Mouse (Mus musculus): ENCODE results near the gene Psmf1.

Psmf1 gene

DNA sequence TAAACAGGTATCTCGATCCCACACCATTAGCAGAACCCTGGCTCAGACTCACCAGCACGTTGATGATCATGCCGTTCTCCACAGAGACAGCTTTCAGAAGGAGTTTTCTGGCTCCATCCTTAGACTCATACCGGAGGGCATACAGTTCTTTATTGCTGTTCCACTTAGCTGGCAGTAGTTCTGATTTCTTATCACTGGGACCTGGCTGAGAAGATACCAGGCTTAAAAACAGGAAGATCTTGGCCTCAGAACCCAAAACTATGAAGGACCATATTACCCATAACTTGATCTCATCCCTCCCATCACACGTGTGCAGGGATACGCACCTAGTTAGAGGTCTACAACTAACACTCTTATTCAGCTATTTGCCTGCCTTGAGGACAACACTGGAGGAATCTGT is 8.6 kb downstream of the Psmf1 start:
- DNase-seq (ENCODE audit: low read depth, low spot score) = no peak

DNA sequence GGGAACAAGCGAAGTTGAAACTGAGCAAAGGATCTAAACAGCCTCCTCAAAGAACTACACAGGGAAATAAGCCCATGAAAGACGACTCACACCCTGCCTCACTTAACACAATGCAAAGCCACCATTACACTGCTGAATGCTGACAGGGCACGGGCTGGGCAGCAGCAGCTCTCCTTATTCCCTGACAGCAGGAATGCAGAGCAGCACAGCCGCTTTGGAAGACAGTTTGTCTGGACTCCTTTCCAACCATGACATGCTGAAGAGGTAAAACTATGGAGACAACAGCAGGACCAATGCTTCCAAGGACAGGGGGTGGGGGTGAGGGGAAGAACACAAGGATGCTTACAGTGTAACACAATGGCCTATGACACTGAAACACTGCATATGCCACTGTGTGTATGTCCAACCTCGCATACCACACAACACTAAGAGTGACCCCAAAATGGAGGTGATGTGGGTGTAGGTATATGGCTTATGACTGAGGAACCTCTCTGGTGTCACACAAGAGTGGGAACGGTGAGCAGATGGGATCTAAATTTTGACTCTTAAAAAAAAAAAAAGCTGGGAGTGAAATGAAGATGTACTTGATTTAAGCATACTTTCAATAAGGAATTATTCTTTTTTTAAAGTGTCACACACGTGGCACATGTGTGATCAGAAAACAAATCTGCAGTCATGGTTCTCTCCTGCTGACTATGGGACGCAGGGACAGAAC is 10.7 kb downstream of the Psmf1 start:
- DNase-seq (ENCODE audit: low read depth, low spot score) = no peak

DNA sequence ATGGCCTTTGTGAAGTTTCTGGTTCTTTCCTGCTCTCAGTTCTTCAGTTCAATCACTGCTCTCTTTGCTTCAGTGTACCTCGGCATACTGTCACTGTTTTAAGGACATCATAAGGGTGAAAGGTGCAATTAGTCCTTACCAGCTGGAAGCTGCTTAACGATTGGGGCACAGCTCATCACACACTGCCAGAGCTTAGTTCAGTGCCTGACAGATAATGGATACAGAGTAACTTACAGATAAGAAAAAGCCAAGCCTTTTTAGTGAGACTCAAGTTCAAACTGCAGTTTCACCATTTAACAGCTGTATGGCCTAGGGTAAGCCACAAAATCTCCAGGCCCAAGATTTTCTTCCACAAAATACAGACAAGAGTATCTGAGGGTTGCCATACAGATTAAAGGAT is 19.9 kb downstream of the Psmf1 start:
- no peak for DNase-seq (ENCODE audit: low read depth, low spot score)

DNA sequence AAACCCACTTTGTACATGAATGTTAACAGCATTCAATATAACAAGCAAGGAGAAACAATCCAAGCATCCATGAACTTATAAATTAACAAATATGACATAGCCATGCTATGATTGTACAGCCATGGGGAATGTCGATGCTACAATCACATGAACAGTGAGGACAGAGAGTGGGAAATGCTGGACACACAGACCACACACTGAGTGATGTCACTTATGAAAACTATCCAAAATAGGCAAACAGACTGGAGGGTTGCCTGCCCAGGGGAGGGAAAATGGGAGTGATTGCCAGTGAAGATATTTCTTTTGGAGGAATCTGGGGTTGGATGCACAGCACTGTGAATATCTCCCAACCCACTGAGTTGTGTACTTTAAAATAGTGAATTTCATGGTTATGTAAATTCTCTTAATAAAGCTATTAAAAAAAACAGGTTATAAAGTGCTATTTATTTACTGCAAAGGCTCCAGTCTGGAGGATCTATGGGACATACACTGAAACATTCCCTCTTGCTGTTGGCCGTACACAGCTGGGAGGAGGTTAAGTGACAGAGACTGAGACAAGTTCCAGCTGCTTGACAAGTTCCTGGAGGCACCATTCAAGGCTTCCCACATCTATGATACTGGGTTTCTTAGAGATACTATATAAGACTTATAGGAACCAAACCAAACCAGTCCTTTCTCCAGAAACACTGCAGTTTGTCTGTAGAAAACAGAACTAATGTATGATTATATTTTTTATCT is 27.5 kb downstream of the Psmf1 start:
- DNase-seq (ENCODE audit: low read depth, low spot score) = no peak

DNA sequence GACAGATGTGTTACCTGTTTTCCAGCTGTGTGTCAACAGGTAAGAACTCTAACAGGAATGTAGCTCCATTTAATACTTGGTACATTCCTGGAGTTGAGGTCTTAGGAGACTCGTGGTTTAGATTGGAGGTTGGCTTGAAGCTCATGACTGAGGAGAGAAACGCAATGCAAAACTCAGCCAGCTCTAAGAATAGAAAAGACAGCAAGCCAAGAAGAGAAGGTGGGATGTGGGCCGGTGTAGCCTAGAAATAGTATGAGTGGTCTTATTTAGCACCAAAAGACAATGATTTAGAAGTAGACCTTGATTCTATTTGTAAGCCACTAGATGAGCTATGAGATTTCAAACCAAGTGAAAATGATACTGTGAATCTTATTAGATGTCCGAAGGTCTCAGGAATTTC is 28.5 kb downstream of the Psmf1 start:
- DNase-seq (ENCODE audit: low read depth, low spot score) = no peak

DNA sequence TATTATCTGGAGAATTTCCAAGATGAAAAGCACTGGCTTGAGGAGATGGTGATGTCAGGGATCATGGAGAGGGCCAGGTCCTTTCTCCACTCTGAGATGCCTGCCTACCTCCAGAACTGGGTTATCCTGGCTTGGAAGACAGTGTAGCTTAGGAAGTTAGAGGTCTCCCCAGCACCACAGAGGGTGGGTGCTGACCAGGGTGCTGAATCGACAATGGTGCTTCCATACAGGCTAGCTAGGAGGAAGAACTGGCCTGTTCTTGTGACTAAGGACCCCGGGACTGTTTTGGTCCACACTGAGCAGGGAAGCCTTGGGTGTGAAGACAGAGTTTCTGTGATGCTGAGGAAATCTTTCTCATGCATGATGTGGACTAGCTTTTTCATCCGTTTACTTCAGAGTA is 31.3 kb downstream of the Psmf1 start:
- DNase-seq (ENCODE audit: low read depth, low spot score) = peak; percentile 62

DNA sequence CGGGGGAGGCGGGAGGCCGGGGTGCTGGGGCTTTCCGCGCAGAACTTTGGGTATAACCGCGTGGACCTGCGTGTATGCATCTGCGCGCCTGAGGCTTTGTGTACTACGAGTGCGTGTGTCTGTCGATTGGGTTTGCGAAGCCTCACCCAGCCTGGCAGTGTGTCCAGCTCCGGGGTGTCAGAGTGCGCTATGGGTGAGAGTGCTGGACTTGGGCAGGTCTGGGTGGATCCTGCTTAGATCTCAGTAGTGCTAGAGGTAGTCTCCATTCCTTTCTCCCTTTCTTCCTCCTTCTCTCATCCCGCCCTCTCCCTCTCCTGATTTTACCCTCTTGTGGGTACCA is 41.2 kb downstream of the Psmf1 start:
- peak; percentile 24 for DNase-seq (ENCODE audit: low read depth, low spot score)

DNA sequence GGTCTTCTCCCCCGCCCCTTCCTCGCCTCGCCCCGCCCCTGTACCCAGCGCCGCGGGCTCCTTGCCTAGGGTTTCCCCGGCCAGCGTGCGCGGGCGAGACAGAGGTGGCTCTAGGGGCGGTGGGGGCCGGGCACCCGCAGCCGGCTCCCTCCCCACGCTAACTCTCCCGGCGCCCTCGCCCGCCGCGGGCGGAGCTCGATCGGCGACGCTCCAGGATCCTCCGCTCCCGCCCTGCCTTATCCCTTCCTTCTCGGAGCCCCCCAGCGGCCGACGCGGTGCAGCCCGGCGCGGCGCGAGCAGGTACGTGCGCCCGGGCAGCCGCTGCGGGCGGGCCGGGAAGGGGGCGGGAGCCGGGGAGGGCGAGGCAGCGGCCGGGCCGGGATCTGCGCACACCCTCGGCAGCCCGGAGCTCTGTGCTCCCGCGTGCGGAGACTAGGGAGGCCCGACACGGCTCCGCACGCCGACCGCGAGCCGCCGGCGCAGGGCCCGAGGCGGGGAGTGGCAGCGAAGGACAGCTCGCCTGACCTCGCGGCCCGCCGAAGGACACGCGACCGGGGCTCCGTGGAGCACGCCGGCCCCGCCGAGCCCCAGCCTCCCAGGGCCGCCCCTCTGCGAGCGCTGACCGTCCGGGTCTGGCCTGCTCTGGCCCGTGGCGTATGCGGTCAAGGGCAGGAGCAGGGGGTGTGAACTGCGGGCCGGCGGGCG is 41.7 kb downstream of the Psmf1 start:
- peak; percentile 60 for DNase-seq (ENCODE audit: low read depth, low spot score)

DNA sequence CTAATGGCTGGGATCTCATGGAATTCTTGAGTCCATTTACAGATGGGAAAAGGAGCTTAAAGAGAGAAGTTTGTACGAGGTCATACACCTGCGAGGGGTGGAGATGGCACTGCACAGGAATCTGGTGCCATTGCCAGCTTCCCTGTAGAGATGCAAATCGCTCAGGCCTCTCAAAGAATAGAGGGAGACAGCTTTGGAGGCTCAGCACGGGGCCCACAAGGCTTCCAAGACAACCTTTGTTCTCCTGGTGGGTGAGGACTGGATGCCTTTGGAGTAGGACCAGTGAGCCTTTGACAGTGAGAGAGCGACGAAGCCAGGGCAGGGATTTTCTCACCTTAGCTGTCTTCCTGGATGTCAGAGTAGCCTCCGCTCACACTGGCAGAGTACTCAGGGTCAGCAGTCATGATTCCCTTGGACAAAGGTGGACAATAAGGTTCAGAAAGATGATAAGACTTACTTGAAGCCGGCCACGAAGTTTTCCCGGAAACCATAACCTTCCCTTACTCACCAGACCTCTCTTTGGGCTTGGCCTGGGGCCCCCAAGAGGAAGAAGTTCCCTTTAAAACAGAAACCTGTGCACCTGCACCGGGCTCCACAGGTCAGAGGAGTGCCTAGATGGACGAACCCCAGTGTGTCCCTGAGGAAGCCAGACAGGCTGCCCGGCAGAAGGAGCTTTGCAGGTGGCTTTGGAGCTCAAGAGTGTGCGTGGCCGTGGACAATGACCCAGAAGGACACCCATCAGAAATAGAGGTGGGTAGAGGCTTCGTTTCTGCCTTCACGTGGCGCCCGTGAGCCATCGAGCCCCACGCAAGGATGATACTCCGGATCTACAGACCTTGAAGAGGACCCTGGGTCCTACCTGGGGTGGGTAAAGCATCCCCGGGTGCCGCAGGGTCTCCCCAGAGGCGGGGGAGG is 42.5 kb downstream of the Psmf1 start, which contains the start of gene Tmem74b:
TSS of gene Tmem74b (plus strand) at position 778 of the 915 bp plus-strand sequence.
- no peak for DNase-seq (ENCODE audit: low read depth, low spot score)

DNA sequence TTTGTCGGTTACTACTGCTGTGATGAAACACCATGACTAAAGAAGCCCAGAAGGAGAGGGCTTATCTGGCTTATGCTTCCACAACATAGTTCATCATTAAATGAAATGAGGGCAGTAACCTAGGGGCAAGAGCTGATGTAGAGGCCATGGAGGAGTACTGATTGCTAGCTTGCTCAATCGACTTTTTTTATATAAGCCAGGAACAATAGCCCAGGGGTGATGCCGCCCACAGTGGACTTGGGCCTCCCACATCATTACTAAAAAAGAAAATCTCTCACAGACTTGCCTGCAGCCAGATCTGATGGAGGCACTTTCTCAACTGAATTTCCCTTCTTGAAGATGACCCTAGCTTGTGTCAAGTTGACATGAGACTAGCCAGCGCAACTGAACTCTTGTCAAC is 61.0 kb downstream of the Psmf1 start:
- DNase-seq (ENCODE audit: low read depth, low spot score) = no peak

DNA sequence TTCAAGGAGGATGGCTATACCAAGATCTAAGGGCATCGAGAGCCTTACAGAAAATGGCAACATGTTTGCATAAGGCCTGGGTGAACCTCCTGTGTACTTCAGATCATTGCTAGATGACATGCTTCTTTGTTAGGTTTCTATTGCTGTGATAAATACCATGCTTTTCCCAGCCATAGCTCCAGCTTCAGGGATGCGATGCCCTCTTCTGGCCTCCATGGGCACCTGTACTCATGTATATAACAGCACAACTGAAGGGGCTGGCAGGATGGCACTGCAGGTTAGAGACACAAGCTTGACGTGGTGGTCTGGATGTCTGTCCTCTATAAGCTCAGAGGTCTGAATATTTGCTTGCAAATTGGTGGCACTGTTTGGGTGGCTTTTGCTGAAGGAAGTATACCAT is 61.6 kb downstream of the Psmf1 start:
- peak; percentile 42 for DNase-seq (ENCODE audit: low read depth, low spot score)

DNA sequence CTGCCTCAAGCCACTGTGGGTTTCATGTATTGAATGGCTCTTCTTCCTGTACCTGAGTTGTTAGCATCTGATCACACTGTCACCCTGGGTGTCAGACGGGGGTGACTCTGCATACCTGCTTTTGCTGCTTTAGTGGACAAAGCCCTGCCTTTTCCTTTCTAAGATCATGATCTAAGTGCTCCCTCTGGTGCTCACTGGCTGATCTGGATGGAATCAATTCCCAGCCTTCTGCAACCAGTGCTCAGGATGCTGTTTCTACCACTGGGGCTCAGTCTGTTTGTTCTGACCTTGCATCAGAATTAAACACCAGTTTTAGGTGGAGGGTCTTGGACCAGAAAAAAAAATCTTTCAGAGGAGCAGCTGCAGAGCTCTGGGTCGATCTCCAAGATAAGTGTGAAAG is 67.8 kb downstream of the Psmf1 start:
- DNase-seq (ENCODE audit: low read depth, low spot score) = no peak

DNA sequence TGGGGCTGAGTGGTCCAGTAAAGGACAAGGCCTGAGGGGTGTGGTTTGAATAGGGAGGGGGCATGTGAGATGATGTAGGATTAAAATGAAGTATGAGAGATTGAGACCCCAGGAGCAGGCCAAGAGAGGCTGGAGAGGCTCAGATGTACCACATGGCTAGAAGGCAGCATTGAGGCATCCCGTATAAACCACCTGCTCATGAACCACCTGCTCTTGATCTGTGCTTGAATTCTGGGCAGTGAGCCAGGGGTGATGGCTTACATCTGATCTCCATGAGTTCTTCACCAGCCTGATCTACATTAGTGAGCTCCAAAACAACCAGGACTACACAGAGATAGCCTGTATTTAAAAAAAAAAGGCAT is 73.0 kb downstream of the Psmf1 start:
- DNase-seq (ENCODE audit: low read depth, low spot score) = no peak

DNA sequence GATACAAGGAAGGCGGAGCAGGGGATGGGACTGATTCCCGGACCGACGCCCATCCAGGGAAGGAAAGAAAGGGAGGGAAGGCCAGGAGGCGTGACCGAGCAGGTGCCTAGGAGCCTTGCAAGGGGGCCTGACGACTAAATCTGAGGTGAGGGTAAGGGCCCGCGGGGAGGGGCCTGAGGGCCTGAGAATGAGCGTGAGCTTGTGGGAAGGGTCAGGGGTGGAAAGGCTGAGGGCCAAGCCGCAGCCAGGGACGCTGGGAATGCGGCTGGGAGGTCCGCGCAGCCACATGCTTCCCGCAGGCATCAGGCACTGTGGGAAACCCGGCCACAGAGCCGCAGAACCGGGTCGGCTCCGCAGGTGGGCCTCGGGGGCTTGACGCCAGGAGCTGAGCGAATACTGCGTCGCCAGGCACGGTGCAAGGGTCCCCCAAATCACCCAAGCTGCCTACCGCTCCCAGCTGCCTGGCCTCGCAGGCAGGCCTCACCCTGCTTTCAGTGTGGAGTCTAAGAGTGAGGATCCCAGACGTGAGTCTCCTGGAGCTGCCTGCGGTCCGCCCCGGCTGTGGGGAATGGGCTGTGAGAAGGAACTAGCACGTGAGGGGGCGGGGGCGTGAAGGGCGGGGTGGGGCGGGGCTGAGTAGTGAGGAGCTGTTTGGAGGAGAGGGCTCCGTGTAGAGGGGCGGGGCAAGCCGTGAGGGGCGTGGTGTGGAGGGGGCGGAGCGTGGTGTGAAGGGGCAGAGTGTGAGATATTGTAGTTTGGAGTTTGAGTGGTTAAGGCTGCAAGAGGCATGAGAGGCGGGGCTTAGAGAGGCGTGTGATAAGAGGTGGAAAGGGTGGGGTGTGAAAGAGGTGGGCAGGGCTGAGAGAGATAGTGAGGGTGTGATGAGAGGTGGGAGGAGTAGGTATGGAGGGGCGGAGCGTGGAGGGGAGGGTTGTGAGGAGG is 73.7 kb downstream of the Psmf1 start:
- no peak for DNase-seq (ENCODE audit: low read depth, low spot score)

DNA sequence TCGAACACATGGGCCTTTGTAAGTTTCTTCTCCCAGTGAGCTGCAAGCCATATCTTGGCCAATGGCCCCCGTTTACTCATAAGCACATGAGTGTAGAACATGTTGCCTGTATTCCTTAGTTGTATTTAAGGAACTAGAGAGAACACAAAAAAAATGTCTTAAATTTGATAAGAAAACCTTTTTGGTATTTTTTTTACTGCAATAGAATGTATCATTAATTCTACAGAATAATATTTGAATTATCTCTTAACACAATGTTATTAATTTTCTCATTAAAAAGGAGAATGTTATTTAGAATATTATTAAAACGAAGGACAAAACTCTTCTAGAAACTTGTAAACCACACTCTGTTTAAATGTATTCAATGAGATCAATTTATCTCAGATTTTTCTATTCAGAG is 75.6 kb downstream of the Psmf1 start, which contains the start of gene Rad21l:
TSS of gene Rad21l (minus strand) at position 101 of the 400 bp plus-strand sequence.
- DNase-seq (ENCODE audit: low read depth, low spot score) = no peak

All from mesoderm, embryonic 11.5 days (tissue).